Mouse (Mus musculus): ENCODE measurements around the gene Wnt3.
"Not testable (repeated sequence)": the region's sequence is repeated elsewhere in the genome, so short reads cannot be mapped to it uniquely, and the experiment has no call there.

Gene Wnt3

GRCm38 (mm10) chr11:103773387-103774227, at the start of gene Wnt3:
TSS of gene Wnt3 (plus strand) at chr11:103774150.
- peak; percentile 25 for DNase-seq (ENCODE audit: low spot score)

GRCm38 (mm10) chr11:103724331-103724771, 49.6 kb upstream of the Wnt3 start:
- no peak for DNase-seq (ENCODE audit: low spot score)

GRCm38 (mm10) chr11:103729282-103729985, 44.5 kb upstream of the Wnt3 start:
- DNase-seq (ENCODE audit: low spot score): no peak

GRCm38 (mm10) chr11:103731594-103731993, 42.4 kb upstream of the Wnt3 start:
- DNase-seq (ENCODE audit: low spot score): no peak

- DNase-seq (ENCODE audit: low spot score): no peak
Observed at GRCm38 (mm10) chr11:103732306-103732705, 41.6 kb upstream of the Wnt3 start.

- no peak for DNase-seq (ENCODE audit: low spot score)
Observed at GRCm38 (mm10) chr11:103733069-103733468, 40.9 kb upstream of the Wnt3 start.

- no peak for DNase-seq (ENCODE audit: low spot score)
Observed at GRCm38 (mm10) chr11:103733961-103734360, 40.0 kb upstream of the Wnt3 start.

GRCm38 (mm10) chr11:103734411-103735045, 39.4 kb upstream of the Wnt3 start:
- no peak for DNase-seq (ENCODE audit: low spot score)

- peak; percentile 40 for DNase-seq (ENCODE audit: low spot score)
Observed at GRCm38 (mm10) chr11:103735046-103735781, 38.7 kb upstream of the Wnt3 start.

GRCm38 (mm10) chr11:103749306-103750089, 24.5 kb upstream of the Wnt3 start, which contains the start of gene Wnt9b:
TSS of gene Wnt9b (minus strand) at chr11:103749821.
- peak; percentile 38 for DNase-seq (ENCODE audit: low spot score)

- DNase-seq (ENCODE audit: low spot score): no peak
Observed at GRCm38 (mm10) chr11:103750612-103751011, 23.3 kb upstream of the Wnt3 start.

- DNase-seq (ENCODE audit: low spot score): no peak
Observed at GRCm38 (mm10) chr11:103758054-103758453, 15.9 kb upstream of the Wnt3 start.

GRCm38 (mm10) chr11:103758706-103759105, 15.2 kb upstream of the Wnt3 start:
- DNase-seq (ENCODE audit: low spot score): peak; percentile 71

- DNase-seq (ENCODE audit: low spot score): no peak
Observed at GRCm38 (mm10) chr11:103760101-103760500, 13.8 kb upstream of the Wnt3 start.

- not testable (repeated sequence) for DNase-seq (ENCODE audit: low spot score)
Observed at GRCm38 (mm10) chr11:103760891-103761290, 13.1 kb upstream of the Wnt3 start.

- DNase-seq (ENCODE audit: low spot score): peak; percentile 16
Observed at GRCm38 (mm10) chr11:103763410-103764163, 10.4 kb upstream of the Wnt3 start.

- no peak for DNase-seq (ENCODE audit: low spot score)
Observed at GRCm38 (mm10) chr11:103764601-103765000, 9.3 kb upstream of the Wnt3 start.

GRCm38 (mm10) chr11:103765556-103766011, 8.4 kb upstream of the Wnt3 start:
- DNase-seq (ENCODE audit: low spot score): no peak

- no peak for DNase-seq (ENCODE audit: low spot score)
Observed at GRCm38 (mm10) chr11:103771160-103771817, 2.7 kb upstream of the Wnt3 start.
